Mouse (Mus musculus) lung, embryonic 14.5 days (tissue): Measurements from ENCODE around the gene Depdc1b. TPM values are rescaled to one million over a fixed set of nuclear protein-coding genes. Genes with fewer than 3 reads are reported as not detected.

Experiments
- ATAC-seq: fragments of 200-750 bp; cut with Nextera tagmentation; 2 replicates; pipeline ENCODE4 v1.8.0; 2017; ENCODE audit warnings: mild to moderate bottlenecking, moderate TSS enrichment, moderate library complexity; ENCODE audit not compliant: insufficient read depth
- DNase-seq: peaks from one replicate; pipeline ENCODE4 v3.0.0-alpha.2; 2015
- H3K27ac ChIP-seq: fragments of 300-500 bp; sonication (generic); 2 replicates; pipeline ENCODE4 v1.5.1; 2014; ENCODE audit warnings: low read depth, mild to moderate bottlenecking, moderate library complexity
- H3K27me3 ChIP-seq: fragments of 300-500 bp; sonication (generic); 2 replicates; pipeline ENCODE4 v1.6.1; 2014; ENCODE audit warnings: low read length, control low read depth; ENCODE audit not compliant: insufficient read depth
- H3K36me3 ChIP-seq: fragments of 300-500 bp; sonication (generic); 2 replicates; pipeline ENCODE4 v1.6.1; 2014; ENCODE audit warnings: control low read depth; ENCODE audit not compliant: insufficient read depth
- H3K4me1 ChIP-seq: fragments of 300-500 bp; sonication (generic); 2 replicates; pipeline ENCODE4 v1.6.1; 2014; ENCODE audit warnings: antibody characterized with exemption, control low read depth; ENCODE audit not compliant: insufficient read depth
- H3K4me2 ChIP-seq: fragments of 300-500 bp; sonication (generic); 2 replicates; pipeline ENCODE4 v1.6.1; 2014; ENCODE audit warnings: mild to moderate bottlenecking
- H3K4me3 ChIP-seq: fragments of 300-500 bp; sonication (generic); 2 replicates; pipeline ENCODE4 v1.5.1; 2014; ENCODE audit warnings: low read depth, low read length
- H3K9ac ChIP-seq: fragments of 300-500 bp; sonication (generic); 2 replicates; pipeline ENCODE4 v1.6.1; 2014
- H3K9me3 ChIP-seq: fragments of 300-500 bp; sonication (generic); 2 replicates; pipeline ENCODE4 v1.6.1; 2016; ENCODE audit warnings: low read depth, low read length, control low read depth
- CTCF ChIP-seq: IDR thresholded peaks from 2 replicates; pipeline ENCODE4 v1.5.1; 2016; ENCODE audit warnings: antibody characterized with exemption, low read depth
- WGBS: fragments of 180-500 bp; shearing (Covaris S2); extraction: QIAGEN DNeasy Blood & Tissue Kit; methylation state at CpG from one replicate; pipeline ENCODE4 v1.1.7; 2014; 5-methylcytosine and 5-hydroxymethylcytosine counted together
- polyA plus RNA-seq: library from polyadenylated mRNA; unstranded; fragments of >200 nt; fragmentation: Nextera tagmentation; extraction: Ambion mirVana; gene quantifications from 2 replicates; pipeline ENCODE4 v1.2.1, GENCODE M21; 2014

Depdc1b gene
- polyA plus RNA-seq, 1 experiment from 2014 or later = 20.2 TPM

DNA sequence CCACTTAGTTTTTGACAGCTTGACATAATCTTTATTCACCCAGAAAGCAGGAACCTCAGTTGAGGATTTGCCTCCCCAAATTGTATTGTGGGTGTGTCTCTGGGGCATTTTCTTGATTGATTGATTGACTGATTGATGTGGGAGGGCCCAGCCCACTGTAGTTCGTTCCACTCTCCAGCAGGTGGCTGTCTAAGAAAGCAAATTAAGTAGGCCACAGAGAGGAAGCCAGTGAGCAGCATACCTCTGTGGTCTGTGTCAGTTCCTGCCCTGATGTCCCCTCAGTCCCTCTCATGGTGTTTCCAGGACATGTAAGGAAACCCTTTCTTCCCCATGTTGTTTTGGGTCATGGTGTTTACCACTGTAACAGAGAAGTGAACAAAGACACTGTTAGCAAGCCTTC lies 74.4 kb downstream of the Depdc1b start:
- Histone ChIP-seq H3K36me3 (peaks cover 2% of the 10 kb centered on the region; the same call in 1 of the 2 replicates), H3K4me3 (no peak overlapping the region), H3K9me3 (no peaks in the 10 kb centered on the region), H3K27me3 (no peaks in the 10 kb centered on the region), H3K4me2 (no peak overlapping the region), H3K27ac (no peak overlapping the region), H3K4me1 (no peaks in the 10 kb centered on the region), H3K9ac (no peak overlapping the region)
- 3% methylated on average over 1 of the region's 1 CpGs for WGBS
- peak; percentile 75 for TF ChIP-seq CTCF
- DNase-seq = peak; percentile 62
- peak; percentile 49; the same call in 1 of the 2 replicates for ATAC-seq

DNA sequence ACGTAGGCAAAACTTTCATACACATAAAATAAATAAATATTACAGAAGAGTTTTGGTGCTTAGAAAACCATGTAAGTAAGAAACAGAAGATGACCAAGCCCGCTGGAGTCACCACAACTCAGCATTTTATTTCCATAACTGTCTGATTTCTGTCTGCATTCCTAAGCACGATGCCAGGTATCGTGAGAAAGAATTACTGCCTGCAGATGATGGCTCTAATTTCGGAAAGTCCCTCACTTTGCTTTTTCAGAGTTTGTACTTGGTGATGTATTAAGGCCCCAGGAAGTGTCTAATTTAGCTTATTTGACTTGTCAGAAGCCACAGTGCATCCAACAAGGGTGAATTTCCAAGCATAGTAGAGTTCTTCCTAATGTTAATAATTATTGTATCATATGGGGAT lies 87.1 kb downstream of the Depdc1b start:
- no peaks in the 10 kb centered on the region for H3K9me3 ChIP-seq
- TF ChIP-seq CTCF = no peak
- H3K36me3 ChIP-seq = 0 out of 2 replicates have a peak, but pooled peaks cover 5% of the 10 kb centered on the region
- H3K4me1 ChIP-seq = no peaks in the 10 kb centered on the region
- 86% methylated on average over 5 of the region's 5 CpGs for WGBS
- H3K9ac ChIP-seq = no peak overlapping the region
- H3K27ac ChIP-seq = no peak overlapping the region
- ATAC-seq (no peak), DNase-seq (no peak)
- no peak overlapping the region for H3K4me3 ChIP-seq
- no peak overlapping the region for H3K4me2 ChIP-seq
- no peaks in the 10 kb centered on the region for H3K27me3 ChIP-seq

DNA sequence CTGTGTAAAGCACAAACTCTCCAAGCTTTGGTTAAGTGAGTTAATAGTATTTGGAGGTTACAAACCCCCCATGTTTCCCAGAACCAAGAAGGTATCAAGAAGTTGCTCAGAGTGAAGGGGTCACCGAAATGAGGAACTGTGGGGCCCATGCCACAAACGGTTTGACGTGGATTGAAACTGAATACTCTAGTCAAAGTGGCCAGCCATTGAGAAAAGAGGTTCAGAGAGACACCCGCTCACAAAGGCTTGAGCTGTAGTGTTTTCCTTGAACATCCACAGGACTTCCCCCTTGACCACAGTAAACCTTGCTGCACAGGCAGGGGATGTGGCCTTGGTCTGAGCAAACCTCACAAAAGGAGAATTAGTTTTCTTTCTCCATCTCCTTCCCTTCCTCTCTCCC lies 88.2 kb downstream of the Depdc1b start:
- Histone ChIP-seq H3K27me3 (no peaks in the 10 kb centered on the region), H3K9ac (no peak overlapping the region), H3K27ac (no peak overlapping the region), H3K4me1 (no peaks in the 10 kb centered on the region), H3K4me3 (no peak overlapping the region), H3K36me3 (0 out of 2 replicates have a peak, but pooled peaks cover 5% of the 10 kb centered on the region), H3K4me2 (no peak overlapping the region), H3K9me3 (no peaks in the 10 kb centered on the region)
- TF ChIP-seq CTCF = no peak
- WGBS = 92% methylated on average over 4 of the region's 4 CpGs
- ATAC-seq (no peak), DNase-seq (no peak)

DNA sequence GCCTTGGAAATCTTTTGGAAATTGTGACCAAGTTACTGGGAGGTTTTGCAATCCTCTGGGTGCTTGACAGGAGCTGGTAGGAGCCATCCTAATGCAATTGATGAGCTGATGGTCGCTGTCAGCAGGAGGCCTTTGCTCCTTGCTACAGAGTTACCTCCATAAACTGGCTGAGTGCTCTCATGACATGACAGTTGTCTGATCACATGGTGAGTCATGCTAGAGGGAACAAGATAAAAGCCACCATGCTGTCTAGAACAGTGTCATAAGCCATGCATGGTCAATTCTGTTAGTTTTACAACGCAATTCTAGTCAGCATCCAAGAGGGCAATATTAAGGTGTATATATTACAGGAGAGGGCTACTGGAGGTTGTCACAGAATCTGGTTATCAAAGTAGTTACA lies 99.3 kb downstream of the Depdc1b start:
- Histone ChIP-seq H3K27ac (no peak overlapping the region), H3K36me3 (no peaks in the 10 kb centered on the region), H3K9me3 (no peaks in the 10 kb centered on the region), H3K4me3 (no peak overlapping the region), H3K27me3 (no peaks in the 10 kb centered on the region), H3K4me1 (no peaks in the 10 kb centered on the region), H3K9ac (no peak overlapping the region), H3K4me2 (no peak overlapping the region)
- no peak for TF ChIP-seq CTCF
- 73% methylated on average over 2 of the region's 2 CpGs for WGBS
- ATAC-seq (no peak), DNase-seq (no peak)

DNA sequence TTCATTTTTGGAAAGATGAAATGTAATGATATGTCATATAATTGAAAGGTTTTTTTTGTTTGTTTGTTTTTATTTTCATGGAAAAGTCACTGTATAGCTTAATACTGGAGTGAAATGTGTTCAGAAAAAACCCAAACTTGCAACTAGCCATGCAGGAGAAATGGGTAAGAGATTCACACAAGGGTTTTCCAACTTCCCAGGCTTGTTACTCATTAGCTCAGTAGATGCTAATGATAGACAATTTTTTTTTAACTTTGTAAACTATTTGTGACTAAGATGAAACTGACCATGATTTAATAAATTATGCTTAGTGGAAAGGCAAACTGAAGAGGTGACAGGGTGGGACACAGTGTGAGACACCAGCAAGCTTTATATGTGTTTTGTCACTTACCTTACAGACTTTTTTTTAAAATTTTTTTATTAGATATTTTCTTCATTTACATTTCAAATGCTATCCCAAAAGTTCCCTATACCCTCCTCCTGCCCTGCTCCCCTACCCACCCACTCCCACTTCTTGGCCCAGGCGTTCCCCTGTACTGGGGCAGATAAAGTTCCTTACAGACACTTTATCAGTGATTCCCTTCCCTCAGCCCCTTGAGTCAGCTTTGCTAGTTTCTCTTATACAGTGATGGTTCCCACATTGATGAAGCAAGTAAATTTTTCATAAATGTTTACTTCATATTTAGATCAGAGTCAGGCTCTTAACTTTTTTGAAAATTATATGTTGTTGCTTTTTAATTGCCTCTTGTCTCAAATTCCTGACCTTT lies 102.8 kb downstream of the Depdc1b start:
- Histone ChIP-seq H3K27ac (no peak overlapping the region), H3K4me1 (no peaks in the 10 kb centered on the region), H3K9ac (no peak overlapping the region), H3K36me3 (no peaks in the 10 kb centered on the region), H3K4me2 (no peak overlapping the region), H3K9me3 (no peaks in the 10 kb centered on the region), H3K4me3 (no peak overlapping the region), H3K27me3 (no peaks in the 10 kb centered on the region)
- DNase-seq (no peak), ATAC-seq (no peak)
- no peak for TF ChIP-seq CTCF
- 38% methylated on average over 1 of the region's 1 CpGs for WGBS

DNA sequence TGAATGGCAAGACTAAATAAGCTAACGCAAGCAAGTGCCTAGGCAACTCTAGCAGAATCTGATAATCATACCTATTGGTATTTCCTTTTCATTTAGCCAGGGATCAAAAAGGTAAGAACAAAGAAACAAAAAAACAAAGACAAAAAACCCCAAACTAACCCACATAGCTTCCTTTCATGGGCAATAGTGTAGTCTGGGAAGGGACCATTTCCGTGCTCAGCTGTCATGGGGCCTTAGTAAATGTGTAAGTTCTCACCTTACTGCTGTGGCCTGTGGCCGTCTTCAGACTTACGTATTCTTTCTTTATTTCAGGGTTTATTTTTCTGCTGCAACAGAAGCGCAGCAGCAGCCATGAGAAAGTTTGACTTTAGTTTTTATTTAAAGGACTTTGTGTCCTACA lies 110.2 kb downstream of the Depdc1b start:
- Histone ChIP-seq H3K4me2 (no peak overlapping the region), H3K27me3 (no peaks in the 10 kb centered on the region), H3K4me1 (no peaks in the 10 kb centered on the region), H3K9me3 (no peaks in the 10 kb centered on the region), H3K9ac (no peak overlapping the region), H3K4me3 (no peak overlapping the region), H3K27ac (no peak overlapping the region), H3K36me3 (no peaks in the 10 kb centered on the region)
- no peak for TF ChIP-seq CTCF
- ATAC-seq (no peak), DNase-seq (no peak)
- 53% methylated on average over 5 of the region's 5 CpGs for WGBS

DNA sequence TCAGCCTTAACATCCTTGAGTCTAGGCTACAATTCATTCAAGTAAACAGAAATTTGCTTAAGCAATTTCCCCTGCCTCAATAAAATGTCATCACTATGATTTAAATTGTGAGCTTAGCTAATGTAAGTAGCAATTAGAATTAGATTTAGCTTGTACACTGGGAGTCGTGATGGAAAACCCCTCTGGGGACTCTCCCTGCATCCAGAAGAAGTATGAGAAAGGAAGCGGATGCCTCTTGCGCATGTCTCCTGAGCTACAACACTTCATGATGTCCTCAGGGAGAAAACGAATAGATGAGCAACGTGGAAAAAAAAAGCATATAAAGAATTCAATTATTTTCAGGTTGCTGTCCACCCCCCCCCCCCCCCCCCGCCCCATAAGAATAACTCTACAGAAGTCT lies 112.7 kb downstream of the Depdc1b start:
- Histone ChIP-seq H3K36me3 (no peaks in the 10 kb centered on the region), H3K9me3 (no peaks in the 10 kb centered on the region), H3K9ac (no peak overlapping the region), H3K4me1 (no peaks in the 10 kb centered on the region), H3K4me3 (no peak overlapping the region), H3K4me2 (no peak overlapping the region), H3K27ac (no peak overlapping the region), H3K27me3 (no peaks in the 10 kb centered on the region)
- ATAC-seq (no peak), DNase-seq (no peak)
- TF ChIP-seq CTCF = no peak
- WGBS = 86% methylated on average over 6 of the region's 6 CpGs
